In the genomic region with DNA sequence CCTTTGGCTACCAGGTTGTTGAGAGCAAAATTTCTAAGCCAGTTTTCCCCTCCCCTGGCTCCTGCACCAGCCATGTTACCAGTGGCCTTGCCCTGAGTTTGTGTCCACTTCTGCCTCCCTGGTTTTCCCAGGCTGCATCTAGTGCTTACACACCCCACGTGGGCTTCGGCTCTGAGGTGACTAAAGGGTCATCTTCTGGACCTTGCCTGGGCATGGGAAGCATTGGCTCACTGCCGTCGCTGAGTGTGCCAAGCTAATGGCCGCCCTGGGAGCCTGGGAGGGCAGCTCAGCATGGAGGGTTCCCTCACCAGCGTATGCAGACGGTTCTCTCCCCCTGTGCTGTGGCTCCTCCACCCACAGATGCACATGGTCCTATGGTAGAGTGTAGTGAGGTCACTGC, we compare ENCODE assay signal across 16 mouse cellular contexts. TPM values are rescaled to one million over a fixed set of nuclear protein-coding genes. Genes with fewer than 3 reads are reported as not detected.
DNase-seq lines count a peak whose midpoint lies in the region; ATAC-seq and TF ChIP-seq lines count a peak whose summit lies in the region.
"Had no signal": no experiment of that assay in that cellular context is flagged by ENCODE, and none has a peak within 500 bp of the region (broad histone marks: within the 10 kb centered on the region; RNA-seq: fewer than 3 reads in every experiment).

No protein-coding gene starts in this region.

- no peak for ATAC-seq in forebrain, embryonic 15.5 days (replicated peaks)
- ATAC-seq in forebrain, postnatal 0 days, result no peak; the same call in 1 of the 2 replicates
- ATAC-seq in liver, embryonic 11.5 days (replicated peaks; ENCODE audit: low FRiP score), result no peak
- no peak for ATAC-seq in hindbrain, postnatal 0 days

- no peak overlapping the region for H3K27ac ChIP-seq in forebrain, embryonic 15.5 days (replicated peaks)
- no peak overlapping the region for H3K27ac ChIP-seq in forebrain, postnatal 0 days (ENCODE audit: low read depth, low read length)
- H3K27ac ChIP-seq in liver, adult 2 months (replicated peaks; ENCODE audit: insufficient read depth, low read depth, low read length), result peak overlapping the region; percentile 49
- H3K27ac ChIP-seq in liver, embryonic 11.5 days (ENCODE audit: low read depth, low read length), result no peak overlapping the region
- H3K27ac ChIP-seq in hindbrain, postnatal 0 days, result no peak overlapping the region
- H3K27ac ChIP-seq: hindbrain, embryonic 15.5 days; limb, embryonic 10.5 days; liver, embryonic 14.5 days; midbrain, embryonic 12.5 days had no signal

- H3K27me3 ChIP-seq in forebrain, embryonic 15.5 days, result 0 out of 2 replicates have a peak, but pooled peaks cover 2% of the 10 kb centered on the region
- no peaks in the 10 kb centered on the region for H3K27me3 ChIP-seq in forebrain, postnatal 0 days (ENCODE audit: insufficient read depth, low read length)
- H3K27me3 ChIP-seq in liver, adult 2 months (ENCODE audit: control insufficient read depth, insufficient read depth, low read length), result no peaks in the 10 kb centered on the region
- peaks cover 23% of the 10 kb centered on the region for H3K27me3 ChIP-seq in liver, embryonic 11.5 days (replicated peaks; ENCODE audit: control insufficient read depth, insufficient read depth, low read length)
- H3K27me3 ChIP-seq in hindbrain, postnatal 0 days (ENCODE audit: insufficient read depth, low read length), result peaks cover 12% of the 10 kb centered on the region; the same call in 1 of the 2 replicates

- 0 out of 2 replicates have a peak overlapping the region, but pooled peaks have one; percentile 7 for H3K4me2 ChIP-seq in forebrain, embryonic 15.5 days (replicated peaks)
- no peak overlapping the region for H3K4me2 ChIP-seq in forebrain, postnatal 0 days (ENCODE audit: low read depth)
- no peak overlapping the region for H3K4me2 ChIP-seq in liver, embryonic 11.5 days
- H3K4me2 ChIP-seq in hindbrain, postnatal 0 days (ENCODE audit: low read depth, low read length), result no peak overlapping the region
- H3K4me2 ChIP-seq: midbrain, embryonic 12.5 days had no signal

- no peak overlapping the region for H3K4me3 ChIP-seq in forebrain, embryonic 15.5 days
- H3K4me3 ChIP-seq in forebrain, postnatal 0 days (ENCODE audit: low read depth, low read length), result no peak overlapping the region
- no peak overlapping the region for H3K4me3 ChIP-seq in liver, adult 2 months (ENCODE audit: insufficient read depth, low read depth, low read length)
- no peak overlapping the region for H3K4me3 ChIP-seq in liver, embryonic 11.5 days (ENCODE audit: low read depth, low read length)
- no peak overlapping the region for H3K4me3 ChIP-seq in hindbrain, postnatal 0 days (ENCODE audit: low read length)
- H3K4me3 ChIP-seq: hindbrain, embryonic 15.5 days; limb, embryonic 10.5 days; midbrain, embryonic 12.5 days had no signal

- peaks cover 3% of the 10 kb centered on the region; the same call in 1 of the 2 replicates for H3K36me3 ChIP-seq in forebrain, embryonic 15.5 days
- H3K36me3 ChIP-seq in forebrain, postnatal 0 days (ENCODE audit: insufficient read depth), result peaks cover 12% of the 10 kb centered on the region; the same call in 1 of the 2 replicates
- peaks cover 10% of the 10 kb centered on the region; the same call in 1 of the 2 replicates for H3K36me3 ChIP-seq in liver, adult 2 months (ENCODE audit: control insufficient read depth, insufficient read depth, low read length)
- H3K36me3 ChIP-seq in liver, embryonic 11.5 days (ENCODE audit: control insufficient read depth, insufficient read depth, low read length), result no peaks in the 10 kb centered on the region; the same call in 1 of the 2 replicates
- H3K36me3 ChIP-seq in hindbrain, postnatal 0 days (ENCODE audit: insufficient read depth, low read length), result no peaks in the 10 kb centered on the region
- H3K36me3 ChIP-seq: G1E; hindbrain, embryonic 15.5 days had no signal

- H3K79me2 ChIP-seq in liver, adult 2 months (ENCODE audit: control insufficient read depth, insufficient read depth, low read length), result peaks cover 15% of the 10 kb centered on the region; the same call in 1 of the 2 replicates

- TF ChIP-seq CTCF in forebrain, postnatal 0 days (IDR thresholded peaks at IDR 0.05; ENCODE audit: low read depth), result no peak
- TF ChIP-seq CTCF in liver, adult 2 months (IDR thresholded peaks at IDR 0.05; ENCODE audit: low read depth, low read length), result no peak
- no peak for TF ChIP-seq CTCF in hindbrain, postnatal 0 days (IDR thresholded peaks at IDR 0.05; ENCODE audit: low read depth)

- no peaks in the 10 kb centered on the region for H3K9me3 ChIP-seq in forebrain, embryonic 15.5 days
- H3K9me3 ChIP-seq in forebrain, postnatal 0 days (ENCODE audit: low read length), result no peaks in the 10 kb centered on the region
- no peaks in the 10 kb centered on the region for H3K9me3 ChIP-seq in liver, embryonic 11.5 days (ENCODE audit: control insufficient read depth, low read length)
- no peaks in the 10 kb centered on the region for H3K9me3 ChIP-seq in hindbrain, postnatal 0 days (ENCODE audit: low read length)
- H3K9me3 ChIP-seq: hindbrain, embryonic 15.5 days; limb, embryonic 10.5 days; midbrain, embryonic 12.5 days had no signal

- 75% methylated on average over 7 of the region's 7 CpGs for WGBS in forebrain, embryonic 15.5 days
- 60% methylated on average over 7 of the region's 7 CpGs for WGBS in forebrain, postnatal 0 days
- 26% methylated on average over 7 of the region's 7 CpGs for WGBS in liver, adult 2 months
- WGBS in liver, embryonic 11.5 days, result 73% methylated on average over 7 of the region's 7 CpGs
- 58% methylated on average over 7 of the region's 7 CpGs for WGBS in hindbrain, postnatal 0 days

- H3K9ac ChIP-seq in forebrain, embryonic 15.5 days (replicated peaks), result no peak overlapping the region
- H3K9ac ChIP-seq in forebrain, postnatal 0 days, result no peak overlapping the region
- peak overlapping the region; percentile 47; the same call in 1 of the 2 replicates for H3K9ac ChIP-seq in liver, adult 2 months (ENCODE audit: low read depth, low read length)
- H3K9ac ChIP-seq in liver, embryonic 11.5 days (ENCODE audit: low read depth, low read length), result no peak overlapping the region
- H3K9ac ChIP-seq in hindbrain, postnatal 0 days (replicated peaks; ENCODE audit: low read length), result no peak overlapping the region
- H3K9ac ChIP-seq: hindbrain, embryonic 15.5 days; liver, embryonic 14.5 days had no signal

- peaks cover 28% of the 10 kb centered on the region for H3K4me1 ChIP-seq in forebrain, embryonic 15.5 days
- no peaks in the 10 kb centered on the region; the same call in 1 of the 2 replicates for H3K4me1 ChIP-seq in forebrain, postnatal 0 days (ENCODE audit: insufficient read depth)
- H3K4me1 ChIP-seq in liver, adult 2 months (ENCODE audit: control insufficient read depth, insufficient read depth, low read length), result peaks cover 34% of the 10 kb centered on the region
- peaks cover 2% of the 10 kb centered on the region; the same call in 1 of the 2 replicates for H3K4me1 ChIP-seq in liver, embryonic 11.5 days (replicated peaks; ENCODE audit: control insufficient read depth, insufficient read depth, low read length)
- H3K4me1 ChIP-seq in hindbrain, postnatal 0 days (ENCODE audit: insufficient read depth, low read length), result no peaks in the 10 kb centered on the region

- DNase-seq in forebrain, postnatal 0 days, result no peak
- peak; percentile 94 for DNase-seq in liver, adult 2 months (ENCODE audit: extremely low read depth, low read depth, low spot score)
- no peak for DNase-seq in liver, embryonic 11.5 days (ENCODE audit: low spot score)
- peak; percentile 30 for DNase-seq in hindbrain, postnatal 0 days (ENCODE audit: low spot score)
- peak; percentile 87 to 94 for DNase-seq in kidney, postnatal 25 days
- no peak for DNase-seq in urinary bladder, postnatal 10 days (ENCODE audit: low spot score)
- DNase-seq: cerebellum, adult 9-11 months; lung, postnatal 36 days; right cerebral cortex, postnatal 25 days; thymus, adult 18-20 months had no signal

- no peak for TF ChIP-seq POLR2A in liver, adult 2 months (IDR thresholded peaks at IDR 0.05; ENCODE audit: extremely low read depth, insufficient read depth, low read length)

RNA-seq across cellular contexts. Expression of gene Fgfr3, which starts 7.4 kb away (rescaled TPM):
- 32.9 and 44.3 TPM in 2 replicates for polyA plus RNA-seq in forebrain, embryonic 15.5 days (2015; fragmentation: Nextera tagmentation; extraction: Ambion mirVana)
- 52.2 and 56.6 TPM in 2 replicates for total RNA-seq in forebrain, postnatal 0 days (2014; rRNA removed)
- polyA plus RNA-seq in forebrain, postnatal 0 days (2015; fragmentation: Nextera tagmentation; extraction: Ambion mirVana), result 11.7 and 22.2 TPM in 2 replicates
- 18.8 and 18.9 TPM in 2 replicates for total RNA-seq in liver, adult 2 months (2014; rRNA removed)
- polyA plus RNA-seq in liver, adult 2 months (2012; rRNA removed), result 47.7 and 57.0 TPM in 2 replicates
- 7.8 and 8.5 TPM in 2 replicates for polyA plus RNA-seq in liver, embryonic 11.5 days (2014; fragmentation: Nextera tagmentation; extraction: Ambion mirVana)
- total RNA-seq in hindbrain, postnatal 0 days (2014; rRNA removed), result 147 and 148 TPM in 2 replicates
- 43.5 and 52.1 TPM in 2 replicates for polyA plus RNA-seq in hindbrain, postnatal 0 days (2015; fragmentation: Nextera tagmentation; extraction: Ambion mirVana)

RNA-seq across cellular contexts. Expression of gene Letm1, which starts 53.8 kb away (rescaled TPM):
- polyA plus RNA-seq in forebrain, embryonic 15.5 days (2015; fragmentation: Nextera tagmentation; extraction: Ambion mirVana), result 69.5 and 72.3 TPM in 2 replicates
- total RNA-seq in forebrain, postnatal 0 days (2014; rRNA removed), result 42.7 and 48.6 TPM in 2 replicates
- polyA plus RNA-seq in forebrain, postnatal 0 days (2015; fragmentation: Nextera tagmentation; extraction: Ambion mirVana), result 79.7 and 83.6 TPM in 2 replicates
- 17.9 and 19.0 TPM in 2 replicates for total RNA-seq in liver, adult 2 months (2014; rRNA removed)
- polyA plus RNA-seq in liver, adult 2 months (2012; rRNA removed), result 48.5 and 66.4 TPM in 2 replicates
- polyA plus RNA-seq in liver, embryonic 11.5 days (2014; fragmentation: Nextera tagmentation; extraction: Ambion mirVana), result 53.5 and 54.2 TPM in 2 replicates
- 59.9 and 67.0 TPM in 2 replicates for total RNA-seq in hindbrain, postnatal 0 days (2014; rRNA removed)
- 71.7 and 83.9 TPM in 2 replicates for polyA plus RNA-seq in hindbrain, postnatal 0 days (2015; fragmentation: Nextera tagmentation; extraction: Ambion mirVana)

Comparison
In these comparisons a context has a peak if more than half of its experiments do, and no peak if none do; other contexts are left out.
1. DNase-seq: peak in liver, adult 2 months (single experiment), hindbrain, postnatal 0 days (single experiment) and kidney, postnatal 25 days (2 of 2); none in forebrain, postnatal 0 days (single experiment), liver, embryonic 11.5 days (single experiment) and urinary bladder, postnatal 10 days (single experiment).